Mouse (Mus musculus): ENCODE measurements around the gene Rsg1.

The Rsg1 gene

GRCm38 (mm10) chr4:141213342-141213741, 414 bp upstream of the Rsg1 start:
- no peak for DNase-seq

GRCm38 (mm10) chr4:141214337-141214851, 638 bp downstream of the Rsg1 start:
- peak; percentile 46 to 59 for DNase-seq

GRCm38 (mm10) chr4:141219583-141220213, 5.9 kb downstream of the Rsg1 start:
- DNase-seq = no peak

GRCm38 (mm10) chr4:141221848-141222247, 8.1 kb downstream of the Rsg1 start:
- DNase-seq = no peak

- DNase-seq = no peak
Observed at GRCm38 (mm10) chr4:141222752-141223151, 9.0 kb downstream of the Rsg1 start.

GRCm38 (mm10) chr4:141228687-141229086, 14.9 kb downstream of the Rsg1 start:
- no peak for DNase-seq

GRCm38 (mm10) chr4:141233196-141233595, 19.4 kb downstream of the Rsg1 start:
- DNase-seq = no peak

- DNase-seq = no peak
Observed at GRCm38 (mm10) chr4:141235537-141236111, 21.9 kb downstream of the Rsg1 start.

- no peak for DNase-seq
Observed at GRCm38 (mm10) chr4:141236856-141237255, 23.1 kb downstream of the Rsg1 start.

- no peak for DNase-seq
Observed at GRCm38 (mm10) chr4:141238492-141239387, 25.0 kb downstream of the Rsg1 start.

GRCm38 (mm10) chr4:141239388-141240125, 25.8 kb downstream of the Rsg1 start, which contains the start of gene Arhgef19:
Gene Arhgef19, plus strand, starts transcription at chr4:141239499.
- peak; percentile 73 to 74 for DNase-seq

- DNase-seq = no peak
Observed at GRCm38 (mm10) chr4:141240617-141241016, 26.9 kb downstream of the Rsg1 start.

- DNase-seq = no peak
Observed at GRCm38 (mm10) chr4:141241861-141242260, 28.1 kb downstream of the Rsg1 start.

GRCm38 (mm10) chr4:141242651-141243241, 29.0 kb downstream of the Rsg1 start:
- no peak for DNase-seq

GRCm38 (mm10) chr4:141243636-141244035, 29.9 kb downstream of the Rsg1 start:
- DNase-seq = no peak

GRCm38 (mm10) chr4:141244401-141244800, 30.6 kb downstream of the Rsg1 start:
- DNase-seq = no peak

- DNase-seq = no peak
Observed at GRCm38 (mm10) chr4:141244931-141245425, 31.2 kb downstream of the Rsg1 start.

GRCm38 (mm10) chr4:141246089-141246997, 32.6 kb downstream of the Rsg1 start:
- no peak for DNase-seq

- no peak for DNase-seq
Observed at GRCm38 (mm10) chr4:141246998-141247350, 33.2 kb downstream of the Rsg1 start.

GRCm38 (mm10) chr4:141247776-141248613, 34.2 kb downstream of the Rsg1 start:
- DNase-seq = no peak

Data from thymus, adult 18-20 months (tissue).